Mouse (Mus musculus) heart, adult 8-10 months (tissue): ENCODE measurements around the gene Ift46. TPM values are rescaled to one million over a fixed set of nuclear protein-coding genes. Genes with fewer than 3 reads are reported as not detected.

Experiments
- DNase-seq: peaks from one replicate; pipeline ENCODE4 v3.0.0; 2022; ENCODE audit warnings: low spot score
- total RNA-seq, 4 experiments: library from RNA; stranded (reverse); gene quantifications; 2 replicates each; pipeline ENCODE4 v1.2.4; 2022

The Ift46 gene
- total RNA-seq, 4 experiments from 2014 or later: 19.1 to 35.6 (median 22.8) TPM

- no peak for DNase-seq
Observed at GRCm38 (mm10) chr9:44807141-44807540, 39.4 kb downstream of the Ift46 start.

GRCm38 (mm10) chr9:44807778-44808177 is 40.1 kb downstream of the Ift46 start:
- DNase-seq: no peak

- DNase-seq: no peak
Observed at GRCm38 (mm10) chr9:44810316-44810715, 42.6 kb downstream of the Ift46 start.

- DNase-seq: no peak
Observed at GRCm38 (mm10) chr9:44814179-44814578, 46.5 kb downstream of the Ift46 start.

- no peak for DNase-seq
Observed at GRCm38 (mm10) chr9:44817522-44817921, 49.8 kb downstream of the Ift46 start.

- no peak for DNase-seq
Observed at GRCm38 (mm10) chr9:44819920-44820827, 52.5 kb downstream of the Ift46 start.

GRCm38 (mm10) chr9:44826660-44827059 is 59.0 kb downstream of the Ift46 start:
- no peak for DNase-seq

- no peak for DNase-seq
Observed at GRCm38 (mm10) chr9:44828944-44829343, 61.2 kb downstream of the Ift46 start.

GRCm38 (mm10) chr9:44830506-44830905 is 62.8 kb downstream of the Ift46 start:
- no peak for DNase-seq

- no peak for DNase-seq
Observed at GRCm38 (mm10) chr9:44832356-44832755, 64.6 kb downstream of the Ift46 start.

- peak; percentile 61 for DNase-seq
Observed at GRCm38 (mm10) chr9:44836439-44836838, 68.7 kb downstream of the Ift46 start.

GRCm38 (mm10) chr9:44841241-44841640 is 73.5 kb downstream of the Ift46 start:
- DNase-seq: peak; percentile 33

Other genes with a start within 250 kb of the Ift46 start
- under 1 TPM in 3 of 4 experiments, not detected in 1; 0.11 to 0.72 (median 0.14) TPM for gene Cxcr5, start 206.0 kb upstream of the Ift46 start, total RNA-seq
- gene Ddx6, start 163.0 kb upstream of the Ift46 start, total RNA-seq: 10 to 100 TPM; 78.5 to 93.2 (median 88.8) TPM
- gene Treh, start 94.7 kb upstream of the Ift46 start, total RNA-seq: not detected
- 100 to 1,000 TPM; 108 to 146 (median 128) TPM for gene Phldb1, start 32.7 kb upstream of the Ift46 start, total RNA-seq
- gene Arcn1, start 63 bp upstream of the Ift46 start, total RNA-seq: 10 to 100 TPM; 79.7 to 89.3 (median 80.9) TPM
- 10 to 100 TPM in 2 of 4 experiments, 1 to 10 TPM in 2; 8.6 to 21.9 (median 10.5) TPM for gene Tmem25, start 31.4 kb downstream of the Ift46 start, total RNA-seq
- 1 to 10 TPM in 2 of 4 experiments, under 1 TPM in 2; 0.63 to 1.5 (median 0.97) TPM for gene Ttc36, start 35.2 kb downstream of the Ift46 start, total RNA-seq
- gene Kmt2a, start 113.4 kb downstream of the Ift46 start, total RNA-seq: 10 to 100 TPM; 22.2 to 33.6 (median 29.8) TPM
- gene Atp5l, start 152.8 kb downstream of the Ift46 start, total RNA-seq: 1,000 to 10,000 TPM; 1,427 to 1,918 (median 1,690) TPM
- gene Ube4a, start 197.7 kb downstream of the Ift46 start, total RNA-seq: 10 to 100 TPM; 33.8 to 42.1 (median 35.3) TPM
- gene Cd3g, start 212.5 kb downstream of the Ift46 start, total RNA-seq: 1 to 10 TPM in 2 of 4 experiments, under 1 TPM in 2; 0.34 to 1.2 (median 0.75) TPM
- not detected for gene Cd3d, start 213.9 kb downstream of the Ift46 start, total RNA-seq
- 1 to 10 TPM in 2 of 4 experiments, not detected in 2; 1.3 to 1.5 TPM for gene Cd3e, start 241.7 kb downstream of the Ift46 start, total RNA-seq